Mouse (Mus musculus): ENCODE measurements around the gene Smad3.

GRCm38 (mm10) chr9:63716150-63717138 lies 41.4 kb downstream of the Smad3 start:
- TF ChIP-seq POLR2A (IDR thresholded peaks at IDR 0.05; ENCODE audit: borderline replicate concordance, extremely low read depth, low read depth, low read length), result no peak
- TF ChIP-seq CTCF (IDR thresholded peaks at IDR 0.05; ENCODE audit: insufficient read depth, low read length), result no peak
